Mouse (Mus musculus) layer of hippocampus, adult 2 months (tissue): Measurements from ENCODE around the gene Prss42. TPM values are rescaled to one million over a fixed set of nuclear protein-coding genes. Genes with fewer than 3 reads are reported as not detected.

Experiments used
- DNase-seq, 2 experiments: peaks; one replicate each; pipeline ENCODE4 v3.0.0; 2022; ENCODE audit warnings: low spot score in 2 of 2
- H3K27ac ChIP-seq: fragments of 200-600 bp; 2 replicates; pipeline ENCODE4 v1.8.1; 2022
- H3K4me3 ChIP-seq: fragments of 200-600 bp; 2 replicates; pipeline ENCODE4 v1.8.1; 2022; ENCODE audit warnings: mild to moderate bottlenecking
- CTCF ChIP-seq: fragments of 200-600 bp; conservative IDR thresholded peaks from 2 replicates; pipeline ENCODE4 v1.8.1; 2022; ENCODE audit warnings: antibody characterized with exemption, mild to moderate bottlenecking, moderate library complexity
- long read RNA-seq, 2 experiments: library from polyadenylated mRNA; stranded (forward); transcript quantifications; one replicate each; pipeline ENCODE4 v2.0.0; 2021; ENCODE audit warnings: borderline mapping rate in 2 of 2
- total RNA-seq, 2 experiments: library from RNA; stranded (reverse); gene quantifications; 2 replicates each; pipeline ENCODE4 v1.2.3; 2021

Gene Prss42
- total RNA-seq = not detected
- long read RNA-seq, experiment 1 = 0 reads
- long read RNA-seq, experiment 2 = 0 reads

- no peak within 1 kb of the TSS for H3K27ac ChIP-seq
- H3K4me3 ChIP-seq = no peak within 1 kb of the TSS
- TF ChIP-seq CTCF = no peak
- no peak for DNase-seq
Measured at GRCm38 (mm10) chr9:110797866-110798265, at the start of gene Prss42. Prss42 (plus strand) TSS chr9:110798166.

DNA sequence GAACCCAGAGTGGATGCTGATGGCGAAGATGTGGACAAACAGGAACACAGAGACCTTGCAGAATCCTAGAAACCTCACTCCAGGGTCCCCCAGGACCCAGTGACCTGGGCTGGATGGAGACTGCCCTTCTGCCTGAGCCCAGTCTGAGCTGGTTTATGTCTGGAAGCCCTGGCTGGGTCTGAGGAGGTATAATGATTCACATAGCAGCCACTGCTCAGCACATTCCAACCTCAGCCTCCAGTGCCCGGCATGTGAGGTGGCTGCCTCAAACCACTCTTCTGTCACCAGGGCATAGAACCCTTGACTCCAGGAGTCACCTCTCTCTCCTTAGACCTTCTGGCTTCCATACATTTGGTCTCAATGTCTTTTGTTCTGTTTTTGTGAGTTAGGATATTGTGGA is 49.5 kb upstream of the Prss42 start:
- DNase-seq = no peak
- no peak for TF ChIP-seq CTCF
- H3K27ac ChIP-seq = no peak overlapping the region
- no peak overlapping the region for H3K4me3 ChIP-seq

- no peak overlapping the region for H3K27ac ChIP-seq
- no peak overlapping the region for H3K4me3 ChIP-seq
- DNase-seq = no peak
- no peak for TF ChIP-seq CTCF
Measured at GRCm38 (mm10) chr9:110750404-110751187, 47.4 kb upstream of the Prss42 start.

- H3K27ac ChIP-seq = no peak overlapping the region
- TF ChIP-seq CTCF = no peak
- no peak for DNase-seq
- H3K4me3 ChIP-seq = no peak overlapping the region
Measured at GRCm38 (mm10) chr9:110751412-110751811, 46.6 kb upstream of the Prss42 start.

DNA sequence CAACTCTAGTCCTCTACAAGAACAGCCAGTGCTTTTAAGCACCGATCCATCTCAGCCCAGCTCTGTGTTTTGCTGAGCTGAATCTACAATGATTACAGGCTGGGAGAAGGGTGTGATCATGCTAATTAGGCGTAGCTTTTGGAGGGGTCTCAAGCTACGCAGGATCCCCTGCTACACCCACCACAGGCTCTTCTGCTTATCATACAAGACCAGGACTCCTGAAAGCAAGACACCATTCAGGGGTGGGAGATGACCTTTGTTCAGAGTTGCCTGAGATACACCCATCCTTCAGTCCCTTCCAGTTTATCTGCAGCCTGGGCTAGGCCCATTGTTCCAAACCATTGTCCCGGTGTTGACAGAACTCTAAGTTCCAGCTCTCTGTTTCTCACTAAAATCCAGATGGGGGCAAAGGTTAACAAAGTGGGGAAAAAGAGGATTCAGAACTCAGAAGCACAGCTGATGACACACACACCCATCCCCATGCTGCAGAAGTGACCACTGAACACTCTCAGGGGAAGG is 45.0 kb upstream of the Prss42 start:
- DNase-seq = no peak
- no peak overlapping the region for H3K4me3 ChIP-seq
- TF ChIP-seq CTCF = no peak
- H3K27ac ChIP-seq = no peak overlapping the region

DNA sequence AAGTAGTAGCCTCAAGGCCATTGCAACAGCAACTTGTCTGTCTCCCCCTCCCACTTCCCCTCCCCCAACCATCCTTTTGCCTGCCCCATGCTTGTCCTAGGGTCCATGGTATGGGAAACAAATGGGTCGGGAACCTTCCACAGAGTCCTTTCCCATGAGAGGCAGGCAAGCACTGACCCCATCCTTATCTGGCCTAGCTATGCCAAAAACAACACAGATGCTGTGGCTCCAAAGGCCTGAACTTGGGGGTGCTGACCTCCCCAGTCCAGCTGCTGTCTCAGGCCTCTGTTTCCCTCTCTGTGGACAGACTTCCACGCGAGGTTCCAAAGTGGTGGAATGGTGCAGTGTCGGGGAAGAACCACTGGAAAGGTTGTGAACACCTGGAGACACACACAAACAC is 44.2 kb upstream of the Prss42 start:
- TF ChIP-seq CTCF = no peak
- H3K4me3 ChIP-seq = no peak overlapping the region
- no peak overlapping the region for H3K27ac ChIP-seq
- no peak for DNase-seq

DNA sequence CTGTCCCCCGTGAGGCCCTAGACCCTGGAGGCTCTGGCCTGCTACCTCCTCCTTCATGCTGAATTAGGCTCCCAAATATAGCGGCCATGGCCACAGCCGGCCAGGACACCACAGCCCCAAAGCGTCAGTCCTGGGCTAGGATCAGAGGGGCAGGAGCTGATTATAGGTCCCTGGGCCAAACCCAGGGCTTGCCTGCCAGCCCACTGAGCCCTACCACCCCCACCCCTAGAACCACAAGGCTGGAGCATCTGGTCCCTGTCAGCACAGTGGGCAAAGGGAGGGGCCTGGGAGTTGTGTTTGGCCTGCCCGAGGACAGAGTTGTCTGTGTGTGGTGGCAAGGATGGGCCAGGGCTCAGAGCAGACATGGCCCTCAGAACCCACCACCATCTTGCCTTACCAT is 40.1 kb upstream of the Prss42 start:
- Histone ChIP-seq H3K4me3 (no peak overlapping the region), H3K27ac (no peak overlapping the region)
- no peak for TF ChIP-seq CTCF
- DNase-seq = no peak

GRCm38 (mm10) chr9:110758605-110759004 is 39.4 kb upstream of the Prss42 start:
- Histone ChIP-seq H3K4me3 (no peak overlapping the region), H3K27ac (peak overlapping the region; percentile 18; the same call in 1 of the 2 replicates)
- DNase-seq = peak; percentile 37 to 53
- no peak for TF ChIP-seq CTCF

DNA sequence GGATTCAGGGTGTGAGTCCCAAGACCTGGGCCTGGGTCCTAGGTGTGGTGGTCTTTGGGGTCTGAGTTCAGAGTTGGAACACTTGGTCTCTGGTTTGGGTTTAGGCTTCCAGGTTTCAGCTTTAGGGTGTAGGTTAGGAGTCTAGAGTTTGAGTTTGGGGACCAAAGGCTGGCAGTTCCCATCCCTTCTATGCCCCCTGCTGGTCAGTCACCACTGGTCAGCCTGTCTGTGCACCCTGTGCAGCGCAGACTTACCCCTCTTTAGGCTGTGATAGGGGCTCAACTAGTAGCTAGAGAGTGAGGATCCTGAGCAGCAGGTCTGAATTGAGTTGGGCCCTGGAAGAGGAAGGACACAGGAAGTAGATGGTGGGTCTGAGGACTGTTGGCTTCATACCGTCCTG is 38.7 kb upstream of the Prss42 start:
- peak; percentile 77 for TF ChIP-seq CTCF
- DNase-seq = peak in 1 of 2 experiments; percentile 47
- H3K4me3 ChIP-seq = no peak overlapping the region
- peak overlapping the region; percentile 18; the same call in 1 of the 2 replicates for H3K27ac ChIP-seq

DNA sequence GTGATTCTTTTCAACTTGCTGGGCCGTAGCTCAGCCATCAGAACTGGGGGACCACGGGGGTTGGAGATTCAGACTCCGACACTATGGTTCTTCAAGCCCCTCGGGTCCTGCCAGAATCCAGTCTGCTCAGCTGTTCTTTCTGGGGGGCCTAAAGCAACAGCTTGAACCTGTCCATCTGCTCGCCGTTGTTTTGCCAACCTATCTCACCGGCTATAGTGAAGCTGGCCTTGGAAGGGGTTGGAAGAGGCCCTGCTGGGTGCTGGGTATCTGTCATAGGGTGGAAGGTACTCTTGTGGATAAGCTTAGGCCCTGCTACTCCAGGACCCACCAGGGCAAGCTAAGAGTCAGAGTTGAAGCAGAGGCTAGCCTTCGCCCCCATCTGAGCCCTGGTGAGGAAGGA is 37.1 kb upstream of the Prss42 start:
- no peak for DNase-seq
- no peak overlapping the region for H3K4me3 ChIP-seq
- TF ChIP-seq CTCF = no peak
- H3K27ac ChIP-seq = no peak overlapping the region

GRCm38 (mm10) chr9:110762763-110763162 is 35.2 kb upstream of the Prss42 start:
- Histone ChIP-seq H3K4me3 (no peak overlapping the region), H3K27ac (no peak overlapping the region)
- DNase-seq = no peak
- TF ChIP-seq CTCF = no peak

DNA sequence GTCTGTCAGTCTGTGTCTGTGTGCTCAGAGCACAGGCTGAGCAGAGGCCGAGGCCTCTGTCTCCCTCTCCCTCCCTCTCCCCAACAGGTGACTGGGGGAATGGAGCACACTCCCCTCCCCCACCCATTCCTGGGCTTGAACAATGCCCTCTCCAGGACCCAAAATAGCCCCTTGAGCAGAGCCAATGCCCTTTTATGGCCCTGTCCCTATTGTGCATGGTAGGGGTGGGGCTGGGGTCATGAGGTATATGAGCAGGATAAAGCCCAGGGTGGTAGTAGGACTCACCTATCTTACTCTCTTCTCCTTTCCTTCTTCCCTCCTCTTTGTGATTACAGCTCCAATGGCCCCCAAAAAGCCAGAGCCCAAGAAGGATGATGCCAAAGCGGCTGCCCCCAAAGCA is 34.6 kb upstream of the Prss42 start:
- Histone ChIP-seq H3K4me3 (no peak overlapping the region), H3K27ac (no peak overlapping the region)
- TF ChIP-seq CTCF = no peak
- DNase-seq = no peak

- DNase-seq = no peak
- no peak for TF ChIP-seq CTCF
- no peak overlapping the region for H3K27ac ChIP-seq
- H3K4me3 ChIP-seq = no peak overlapping the region
Measured at GRCm38 (mm10) chr9:110772336-110772735, 25.6 kb upstream of the Prss42 start.
